ENCODE assay signal across 25 mouse cellular contexts in the genomic region with DNA sequence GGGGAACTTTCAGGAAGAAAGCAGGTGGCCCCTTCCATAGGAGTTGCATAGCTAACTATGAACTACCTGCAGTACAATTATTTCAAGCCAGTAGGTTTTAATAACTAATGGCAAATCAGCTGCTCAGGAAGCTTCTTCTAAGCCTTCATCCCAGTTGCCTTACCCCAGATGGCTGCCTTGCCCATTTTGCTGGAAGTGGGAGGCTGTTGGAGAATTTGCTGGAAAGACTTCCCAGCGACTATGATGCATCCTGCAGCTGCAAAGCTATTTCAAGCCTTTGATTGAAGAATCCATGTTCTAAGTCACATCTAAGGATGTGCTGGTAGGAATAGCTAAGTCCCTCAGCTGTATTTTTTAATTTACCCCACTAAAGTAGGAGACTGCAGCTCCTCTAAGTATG. TPM values are rescaled to one million over a fixed set of nuclear protein-coding genes. Genes with fewer than 3 reads are reported as not detected.
DNase-seq lines count a peak whose midpoint lies in the region; ATAC-seq and TF ChIP-seq lines count a peak whose summit lies in the region.
"Had no signal": no experiment of that assay in that cellular context is flagged by ENCODE, and none has a peak within 500 bp of the region (broad histone marks: within the 10 kb centered on the region; RNA-seq: fewer than 3 reads in every experiment).

No protein-coding gene starts in this region.

- peaks cover 15% of the 10 kb centered on the region for H3K4me1 ChIP-seq in kidney, adult 2 months (ENCODE audit: control insufficient read depth, insufficient read depth, low read length)
- peaks cover 3% of the 10 kb centered on the region; the same call in 1 of the 2 replicates for H3K4me1 ChIP-seq in liver, adult 2 months (ENCODE audit: control insufficient read depth, insufficient read depth, low read length)
- H3K4me1 ChIP-seq in intestine, postnatal 0 days (replicated peaks; ENCODE audit: control insufficient read depth, insufficient read depth, low read length): no peaks in the 10 kb centered on the region
- H3K4me1 ChIP-seq: embryonic facial prominence, embryonic 13.5 days; forebrain, embryonic 10.5 days; limb, embryonic 12.5 days; neural tube, embryonic 15.5 days had no signal

- H3K27me3 ChIP-seq in kidney, adult 2 months (replicated peaks; ENCODE audit: control insufficient read depth, insufficient read depth, low read length): no peaks in the 10 kb centered on the region
- no peaks in the 10 kb centered on the region for H3K27me3 ChIP-seq in liver, adult 2 months (ENCODE audit: control insufficient read depth, insufficient read depth, low read length)
- no peaks in the 10 kb centered on the region for H3K27me3 ChIP-seq in intestine, postnatal 0 days (replicated peaks; ENCODE audit: control insufficient read depth, insufficient read depth, low read length)
- H3K27me3 ChIP-seq: embryonic facial prominence, embryonic 13.5 days; heart, embryonic 13.5 days; limb, embryonic 12.5 days; liver, embryonic 12.5 days; midbrain, embryonic 13.5 days; neural tube, embryonic 15.5 days had no signal

- no peak for TF ChIP-seq POLR2A in kidney, adult 2 months (IDR thresholded peaks at IDR 0.05; ENCODE audit: low read depth, low read length)
- no peak for TF ChIP-seq POLR2A in liver, adult 2 months (IDR thresholded peaks at IDR 0.05; ENCODE audit: extremely low read depth, insufficient read depth, low read length)

- 64% methylated on average over 1 of the region's 1 CpGs for WGBS in kidney, adult 2 months
- 91% methylated on average over 1 of the region's 1 CpGs for WGBS in liver, adult 2 months
- WGBS in intestine, postnatal 0 days: 67% methylated on average over 1 of the region's 1 CpGs

- no peak for TF ChIP-seq CTCF in kidney, adult 2 months (conservative IDR thresholded peaks at IDR 0.05; ENCODE audit: insufficient read depth, insufficient read length, low read depth, low read length)
- no peak for TF ChIP-seq CTCF in liver, adult 2 months (IDR thresholded peaks at IDR 0.05; ENCODE audit: low read depth, low read length)
- TF ChIP-seq CTCF in intestine, postnatal 0 days (IDR thresholded peaks at IDR 0.05; ENCODE audit: low read depth): no peak

- H3K79me2 ChIP-seq in liver, adult 2 months (ENCODE audit: control insufficient read depth, insufficient read depth, low read length): no peaks in the 10 kb centered on the region

- H3K9me3 ChIP-seq in intestine, postnatal 0 days (ENCODE audit: control insufficient read depth): no peaks in the 10 kb centered on the region
- H3K9me3 ChIP-seq: embryonic facial prominence, embryonic 13.5 days; forebrain, embryonic 10.5 days; heart, embryonic 13.5 days; limb, embryonic 12.5 days; liver, embryonic 12.5 days; midbrain, embryonic 13.5 days; neural tube, embryonic 15.5 days had no signal

- peak overlapping the region; percentile 68 for H3K27ac ChIP-seq in kidney, adult 2 months (ENCODE audit: insufficient read depth, low read depth, low read length)
- 0 out of 2 replicates have a peak overlapping the region, but pooled peaks have one; percentile 12 for H3K27ac ChIP-seq in liver, adult 2 months (replicated peaks; ENCODE audit: insufficient read depth, low read depth, low read length)
- H3K27ac ChIP-seq in intestine, postnatal 0 days (ENCODE audit: low read depth, low read length): no peak overlapping the region
- H3K27ac ChIP-seq: embryonic facial prominence, embryonic 13.5 days; forebrain, embryonic 10.5 days; gastrocnemius, adult 2 months; heart, embryonic 13.5 days; hindbrain, embryonic 14.5 days; kidney, postnatal 0 days; limb, embryonic 12.5 days; liver, embryonic 12.5 days; midbrain, embryonic 13.5 days; neural tube, embryonic 15.5 days had no signal

- no peak overlapping the region for H3K4me2 ChIP-seq in intestine, postnatal 0 days (replicated peaks; ENCODE audit: low read depth)
- H3K4me2 ChIP-seq: embryonic facial prominence, embryonic 13.5 days; heart, embryonic 13.5 days; hindbrain, embryonic 14.5 days; limb, embryonic 12.5 days; liver, embryonic 12.5 days; midbrain, embryonic 13.5 days; neural tube, embryonic 15.5 days had no signal

- H3K4me3 ChIP-seq in kidney, adult 2 months (ENCODE audit: insufficient read depth, low read depth, low read length): no peak overlapping the region
- H3K4me3 ChIP-seq in liver, adult 2 months (ENCODE audit: insufficient read depth, low read depth, low read length): no peak overlapping the region
- H3K4me3 ChIP-seq in intestine, postnatal 0 days (ENCODE audit: low read depth, low read length): no peak overlapping the region
- H3K4me3 ChIP-seq: embryonic facial prominence, embryonic 13.5 days; forebrain, embryonic 10.5 days; gastrocnemius, adult 2 months; heart, embryonic 13.5 days; limb, embryonic 12.5 days; liver, embryonic 12.5 days; midbrain, embryonic 13.5 days; neural tube, embryonic 15.5 days had no signal

- H3K9ac ChIP-seq in liver, adult 2 months (ENCODE audit: low read depth, low read length): no peak overlapping the region
- H3K9ac ChIP-seq in intestine, postnatal 0 days (ENCODE audit: low read depth, low read length): no peak overlapping the region
- H3K9ac ChIP-seq: embryonic facial prominence, embryonic 13.5 days; heart, embryonic 13.5 days; hindbrain, embryonic 14.5 days; limb, embryonic 12.5 days; liver, embryonic 12.5 days; liver, postnatal 0 days; midbrain, embryonic 13.5 days; neural tube, embryonic 15.5 days had no signal

- peak; percentile 19; the same call in 1 of the 2 replicates for ATAC-seq in intestine, postnatal 0 days
- ATAC-seq: forebrain, embryonic 16.5 days; liver, embryonic 12.5 days; liver, postnatal 0 days; midbrain, embryonic 13.5 days had no signal

- peaks cover 12% of the 10 kb centered on the region for H3K36me3 ChIP-seq in kidney, adult 2 months (ENCODE audit: control insufficient read depth, insufficient read depth, low read length)
- peaks cover 26% of the 10 kb centered on the region for H3K36me3 ChIP-seq in liver, adult 2 months (ENCODE audit: control insufficient read depth, insufficient read depth, low read length)
- H3K36me3 ChIP-seq in intestine, postnatal 0 days (ENCODE audit: control insufficient read depth, insufficient read depth): 0 out of 2 replicates have a peak, but pooled peaks cover 7% of the 10 kb centered on the region
- H3K36me3 ChIP-seq: embryonic facial prominence, embryonic 13.5 days; forebrain, embryonic 10.5 days; heart, embryonic 13.5 days; limb, embryonic 12.5 days; liver, embryonic 12.5 days had no signal

- DNase-seq in kidney, adult 2 months: no peak
- no peak for DNase-seq in kidney, postnatal 10 days
- DNase-seq in liver, adult 2 months (ENCODE audit: extremely low read depth, low read depth, low spot score): no peak
- no peak for DNase-seq in liver
- no peak for DNase-seq in natural killer cell, adult 2 months (ENCODE audit: low spot score in 2 of 2)
- DNase-seq: adrenal gland, postnatal 25 days; B cell, adult 2 months; cerebellum, adult 18-20 months; cerebellum, postnatal 10 days; gastrocnemius, adult 2 months; heart, postnatal 10 days; liver, postnatal 0 days; lung, postnatal 4 days; right cerebral cortex, postnatal 4 days had no signal

RNA-seq across cellular contexts. Expression of gene Cd46, which starts 53.7 kb away (rescaled TPM):
- polyA plus RNA-seq in kidney, adult 2 months (2012; rRNA removed): 0.70 and 0.76 TPM in 2 replicates
- total RNA-seq in liver, adult 2 months (2014; rRNA removed): 1.0 and 1.1 TPM in 2 replicates
- 0.14 and 0.20 TPM in 2 replicates for polyA plus RNA-seq in liver, adult 2 months (2012; rRNA removed)
- 0.72 and 1.3 TPM in 2 replicates for polyA plus RNA-seq in intestine, postnatal 0 days (2015; fragmentation: Nextera tagmentation; extraction: Ambion mirVana)
